Mouse (Mus musculus) mouse trophoblast stem cell (cell line): ENCODE results near the gene Wars2.

Experiments used
- in situ Hi-C, 2 experiments: fragments of 300-500 bp; cut with MseI, MboI; formaldehyde crosslinking; loops; 2 replicates in 1 of 2; 3 replicates in 1 of 2; pipeline ENCODE4 v1.15.1; 2025

The Wars2 gene

GRCm38 (mm10) chr3:99261986-99262385 lies 121.1 kb downstream of the Wars2 start:
- in situ Hi-C loops = no loop called here

DNA sequence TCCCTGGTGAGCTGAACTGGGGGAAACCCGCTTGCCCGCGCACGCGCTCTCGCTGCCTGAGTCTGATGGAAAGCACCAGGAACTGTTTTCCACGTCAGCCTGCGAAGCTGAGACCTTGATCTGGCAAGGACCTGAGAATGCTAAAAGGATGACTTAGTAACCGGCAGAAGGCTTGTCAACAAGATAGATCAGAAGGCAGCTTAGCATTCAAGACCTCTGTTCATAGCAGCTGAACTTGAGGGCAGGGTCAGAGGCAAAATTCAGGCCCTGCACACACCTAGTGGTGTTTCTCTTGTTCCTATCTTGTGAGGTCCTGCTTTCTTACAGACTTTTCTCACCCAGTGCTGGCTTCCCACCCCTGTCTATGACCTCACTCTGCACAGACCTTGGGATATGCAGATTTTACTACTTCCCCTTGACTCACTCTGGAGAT lies 122.6 kb downstream of the Wars2 start:
- in situ Hi-C loops = no loop called here

DNA sequence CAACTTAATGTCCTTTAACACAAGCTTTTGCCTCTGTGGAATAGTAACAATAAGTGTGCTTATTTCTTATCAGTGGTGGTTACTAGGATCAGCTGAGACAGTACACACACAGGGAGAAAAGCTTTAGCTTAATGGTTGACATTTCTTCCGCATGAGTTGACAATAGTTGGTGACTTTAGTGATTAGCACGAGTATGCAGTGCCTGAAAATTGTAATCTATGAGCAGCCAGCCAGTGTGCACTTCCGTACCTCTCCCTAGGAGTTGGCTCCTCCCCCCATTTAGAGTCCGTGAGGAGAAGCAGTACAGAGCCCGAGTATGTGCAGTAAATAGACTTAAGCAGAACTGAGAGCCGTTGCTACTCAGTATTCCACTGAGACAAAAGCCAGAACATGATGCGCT lies 123.8 kb downstream of the Wars2 start:
- in situ Hi-C loops = no loop called here

DNA sequence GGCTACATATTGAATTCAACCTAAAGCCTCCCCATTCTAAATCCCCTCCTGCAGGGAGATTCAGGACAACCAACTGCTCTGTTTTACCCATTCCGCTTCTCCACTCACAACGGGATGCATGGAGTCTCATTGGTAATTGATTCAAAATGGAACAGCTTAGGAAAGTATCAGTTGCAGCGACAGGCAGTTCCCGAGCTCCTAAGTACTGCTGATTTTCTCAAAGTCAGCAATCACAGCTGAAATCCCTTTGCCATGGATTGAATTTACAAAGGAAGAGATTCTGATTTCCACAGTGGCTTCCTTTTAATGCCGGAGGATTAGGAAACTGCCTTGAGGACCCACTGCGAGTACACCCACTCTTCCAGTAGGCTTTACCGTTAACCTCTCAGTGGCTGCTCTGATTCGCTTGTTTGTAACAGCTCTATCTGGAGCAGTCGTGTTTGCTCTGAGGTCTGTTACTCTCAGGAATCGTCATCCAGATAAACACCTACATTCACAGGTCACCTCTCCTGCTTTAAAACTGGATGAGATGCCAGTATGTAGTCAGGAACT lies 126.0 kb downstream of the Wars2 start:
- in situ Hi-C loops = no loop called here

GRCm38 (mm10) chr3:99277973-99278580 lies 137.2 kb downstream of the Wars2 start:
- in situ Hi-C loops = no loop called here

DNA sequence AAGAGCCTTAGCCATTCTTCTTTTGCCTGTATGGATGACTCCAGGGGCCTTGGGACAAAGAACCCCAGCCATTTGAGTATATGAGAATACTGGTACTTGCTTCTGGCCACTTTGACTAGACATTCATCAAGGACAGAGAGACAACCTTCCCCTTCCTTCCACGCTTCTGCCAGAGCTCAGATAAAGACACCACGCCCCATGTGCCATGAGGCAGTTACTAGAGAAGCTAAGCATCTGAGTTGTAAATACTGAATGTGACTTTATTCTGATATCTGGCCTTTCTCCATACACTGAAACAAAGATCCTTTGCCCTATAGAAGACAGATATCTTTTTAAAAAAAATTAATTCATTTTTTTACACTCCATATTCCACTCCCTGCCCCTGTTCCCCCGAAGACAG lies 138.8 kb downstream of the Wars2 start:
- in situ Hi-C loops = no loop called here

DNA sequence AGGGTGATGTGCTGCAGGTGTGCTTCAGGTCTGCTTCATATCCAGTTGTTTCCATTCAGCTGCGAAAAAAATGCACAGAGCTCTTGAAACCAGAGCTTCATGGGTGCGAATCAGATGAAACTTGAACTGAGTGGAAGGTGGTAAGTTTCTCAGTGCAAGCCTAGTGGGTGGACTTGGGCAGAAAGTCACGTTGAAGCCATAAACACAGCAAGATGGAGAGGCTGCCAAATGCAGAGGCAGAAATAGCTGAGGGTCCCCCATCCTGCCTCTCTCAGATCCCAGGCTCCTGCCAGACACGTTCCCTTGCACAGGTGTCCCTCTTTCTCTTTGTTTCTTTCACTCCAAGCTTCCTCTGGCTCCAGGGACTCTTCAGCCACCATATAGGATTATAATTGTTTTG lies 140.6 kb downstream of the Wars2 start:
- in situ Hi-C loops = no loop called here

DNA sequence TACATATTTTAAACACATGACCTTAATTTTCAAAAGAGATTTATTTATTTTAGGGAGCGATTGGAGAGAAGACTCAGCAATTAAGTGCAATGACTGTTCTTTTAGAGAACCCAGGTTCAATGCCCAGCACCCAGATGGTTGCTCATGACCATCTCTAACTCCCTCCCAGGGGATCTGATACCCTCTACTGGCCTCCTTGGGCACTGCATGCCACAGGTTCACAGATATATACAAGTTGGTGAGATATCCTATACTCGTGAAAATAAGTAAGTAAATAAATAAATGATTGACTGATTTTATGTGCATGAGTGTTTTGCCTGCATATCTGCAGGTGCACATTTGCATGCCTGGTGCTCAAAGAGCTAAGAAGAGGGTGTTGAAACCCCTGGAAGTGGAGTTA lies 147.4 kb downstream of the Wars2 start:
- in situ Hi-C loops = no loop called here
